Mouse (Mus musculus): ENCODE data around the gene Plcd4.

DNA sequence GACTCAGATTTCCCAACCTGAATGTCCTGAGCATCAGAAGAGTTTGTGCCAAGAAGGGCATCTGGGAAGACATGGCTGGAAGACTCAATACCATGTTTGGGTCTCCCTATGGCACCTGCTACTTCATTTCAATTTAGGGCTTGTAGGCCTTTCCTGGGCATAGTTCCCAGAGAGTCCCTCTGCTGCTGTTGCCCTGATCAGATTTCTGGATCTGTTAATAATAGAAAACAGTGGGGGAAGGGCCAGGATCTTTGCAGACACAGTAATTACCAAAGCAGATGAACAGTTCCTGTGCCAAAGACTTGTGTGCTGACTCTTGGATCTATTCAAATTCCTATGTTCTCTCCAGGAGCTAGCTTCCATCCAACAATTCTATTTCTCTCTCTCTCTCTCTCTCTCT lies 4.0 kb upstream of the Plcd4 start:
- TF ChIP-seq POLR2A (IDR thresholded peaks at IDR 0.05; ENCODE audit: borderline replicate concordance, extremely low read depth, low read depth, low read length) (no peak), CTCF (IDR thresholded peaks at IDR 0.05; ENCODE audit: insufficient read depth, low read length) (no peak)

Data from lung, adult 2 months (tissue).